Mouse (Mus musculus) heart, postnatal 0 days (tissue): ENCODE measurements at regions not wholly inside any gene's neighbourhood (a gene's known extent, or its start where the extent isn't known, plus 50 kb on each side); places are given as distances from the start of the nearest gene placed in this dataset.

Experiments used
- ATAC-seq: fragments of 200-750 bp; cut with Nextera tagmentation; 2 replicates; pipeline ENCODE4 v1.8.0; 2017; ENCODE audit warnings: low read depth, moderate number of reproducible peaks, moderate library complexity; ENCODE audit not compliant: insufficient read depth
- DNase-seq: peaks from one replicate; pipeline ENCODE4 v3.0.0-alpha.2; 2016; ENCODE audit warnings: low spot score
- H3K27ac ChIP-seq: fragments of 300-500 bp; sonication (generic); 2 replicates; pipeline ENCODE4 v1.5.1; 2014; ENCODE audit warnings: low read depth, mild to moderate bottlenecking
- H3K27me3 ChIP-seq: fragments of 300-500 bp; sonication (generic); 2 replicates; pipeline ENCODE4 v1.6.1; 2014; ENCODE audit warnings: low read length, mixed read lengths; ENCODE audit not compliant: control insufficient read depth, insufficient read depth
- H3K36me3 ChIP-seq: fragments of 300-500 bp; sonication (generic); replicated peaks from 2 replicates; pipeline ENCODE4 v1.6.1; 2014; ENCODE audit warnings: low read length, mixed read lengths; ENCODE audit not compliant: control insufficient read depth, insufficient read depth
- H3K4me1 ChIP-seq: fragments of 300-500 bp; sonication (generic); 2 replicates; pipeline ENCODE4 v1.6.1; 2014; ENCODE audit warnings: antibody characterized with exemption; ENCODE audit not compliant: control insufficient read depth, insufficient read depth
- H3K4me2 ChIP-seq: fragments of 300-500 bp; sonication (generic); 2 replicates; pipeline ENCODE4 v1.6.1; 2014; ENCODE audit warnings: low read depth, mild to moderate bottlenecking, low read length, moderate library complexity
- H3K4me3 ChIP-seq: fragments of 300-500 bp; sonication (generic); 2 replicates; pipeline ENCODE4 v1.5.1; 2014; ENCODE audit warnings: low read depth, low read length
- H3K9ac ChIP-seq: fragments of 300-500 bp; sonication (generic); replicated peaks from 2 replicates; pipeline ENCODE4 v1.6.1; 2014; ENCODE audit warnings: low read depth, low read length, mixed read lengths
- H3K9me3 ChIP-seq: fragments of 300-500 bp; sonication (generic); replicated peaks from 2 replicates; pipeline ENCODE4 v1.6.1; 2016; ENCODE audit warnings: low read length; ENCODE audit not compliant: control insufficient read depth
- CTCF ChIP-seq: IDR thresholded peaks from 2 replicates; pipeline ENCODE4 v1.5.1; 2016; ENCODE audit warnings: antibody characterized with exemption, control low read depth, low read depth
- EP300 ChIP-seq: IDR thresholded peaks from 2 replicates; pipeline ENCODE4 v1.6.1; 2016; ENCODE audit warnings: antibody characterized with exemption, low read depth
- WGBS: fragments of 180-500 bp; shearing (Covaris S2); extraction: QIAGEN DNeasy Blood & Tissue Kit; methylation state at CpG from one replicate; pipeline ENCODE4 v1.1.7; 2014; 5-methylcytosine and 5-hydroxymethylcytosine counted together

GRCm38 (mm10) chr13:41551711-41552349 lies 53.9 kb upstream of the Tmem170b start:
- H3K27me3 ChIP-seq: 0 out of 2 replicates have a peak, but pooled peaks cover 4% of the 10 kb centered on the region
- H3K27ac ChIP-seq: no peak overlapping the region
- ATAC-seq (no peak), DNase-seq (no peak)
- H3K9me3 ChIP-seq: no peaks in the 10 kb centered on the region
- 84% methylated on average over 14 of the region's 14 CpGs for WGBS
- TF ChIP-seq EP300 (no peak), CTCF (no peak)
- H3K4me1 ChIP-seq: no peaks in the 10 kb centered on the region
- no peak overlapping the region for H3K4me2 ChIP-seq
- no peak overlapping the region for H3K9ac ChIP-seq
- no peaks in the 10 kb centered on the region for H3K36me3 ChIP-seq
- H3K4me3 ChIP-seq: no peak overlapping the region

GRCm38 (mm10) chr13:41554401-41554800 lies 51.3 kb upstream of the Tmem170b start:
- 74% methylated on average over 7 of the region's 7 CpGs for WGBS
- TF ChIP-seq CTCF (no peak), EP300 (no peak)
- DNase-seq: no peak
- Histone ChIP-seq H3K27me3 (0 out of 2 replicates have a peak, but pooled peaks cover 4% of the 10 kb centered on the region), H3K9ac (no peak overlapping the region), H3K27ac (no peak overlapping the region), H3K4me3 (no peak overlapping the region), H3K36me3 (no peaks in the 10 kb centered on the region), H3K9me3 (no peaks in the 10 kb centered on the region), H3K4me1 (no peaks in the 10 kb centered on the region), H3K4me2 (no peak overlapping the region)
- ATAC-seq: no peak
